Mouse (Mus musculus) spleen, adult 2 months (tissue): Measurements from ENCODE around the gene Rwdd2a.

Experiments
- CTCF ChIP-seq: fragments of 200-500 bp; IDR thresholded peaks from 2 replicates; pipeline ENCODE4 v1.5.1; 2011; ENCODE audit warnings: mild to moderate bottlenecking, inconsistent platforms; ENCODE audit not compliant: insufficient read depth, insufficient read length, insufficient replicate concordance; ENCODE audit errors: extremely low read depth
- POLR2A ChIP-seq: fragments of 200-500 bp; IDR thresholded peaks from 2 replicates; pipeline ENCODE4 v1.6.1; 2011; ENCODE audit warnings: low read depth, low read length, inconsistent platforms

DNA sequence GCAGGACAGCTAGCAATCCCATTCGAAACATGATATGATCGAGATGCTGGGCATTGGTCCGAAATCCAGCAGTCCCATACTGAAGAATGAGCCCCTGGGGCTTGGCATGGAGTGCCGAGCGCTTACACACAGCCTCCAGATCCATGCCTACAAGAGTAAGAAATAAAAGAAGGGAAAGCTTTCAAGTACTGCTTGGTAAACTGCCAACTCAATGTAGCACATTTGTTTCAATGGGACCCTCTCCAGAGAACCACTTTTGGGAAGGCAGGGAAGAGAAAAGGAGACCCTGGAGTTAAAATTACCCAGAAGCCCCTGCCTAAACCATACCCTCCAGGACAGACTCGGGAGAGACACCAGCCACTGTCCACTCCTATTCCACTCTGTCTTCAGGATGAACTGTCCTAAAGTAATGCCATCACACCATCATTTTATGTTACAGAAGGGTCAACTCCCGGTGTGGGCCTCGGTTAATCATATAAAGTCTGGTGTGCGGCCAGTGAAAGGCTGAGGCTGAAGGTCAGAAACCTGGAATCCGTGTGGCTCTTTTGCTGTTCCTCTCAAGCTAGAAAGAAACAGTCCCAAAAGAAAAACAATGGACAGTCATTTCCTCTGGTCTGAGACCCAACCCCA is 1.4 kb upstream of the Rwdd2a start:
- TF ChIP-seq POLR2A (no peak), CTCF (no peak)
